Mouse (Mus musculus) liver, embryonic 16.5 days (tissue): ENCODE measurements around the gene 1700042G07Rik. TPM values are rescaled to one million over a fixed set of nuclear protein-coding genes. Genes with fewer than 3 reads are reported as not detected.
"Not testable (repeated sequence)": the region's sequence is repeated elsewhere in the genome, so short reads cannot be mapped to it uniquely, and the experiment has no call there.

Experiments
- ATAC-seq: fragments of 200-750 bp; cut with Nextera tagmentation; 2 replicates; pipeline ENCODE4 v1.8.0; 2017; ENCODE audit warnings: low read depth, mild to moderate bottlenecking, moderate number of reproducible peaks, moderate library complexity
- H3K27ac ChIP-seq: fragments of 300-500 bp; sonication (generic); 2 replicates; pipeline ENCODE4 v1.5.1; 2014; ENCODE audit warnings: mild to moderate bottlenecking, low read length
- H3K27me3 ChIP-seq: fragments of 300-500 bp; sonication (generic); 2 replicates; pipeline ENCODE4 v1.6.1; 2014; ENCODE audit warnings: low read depth, low read length, mixed read lengths; ENCODE audit not compliant: control insufficient read depth, insufficient read depth
- H3K36me3 ChIP-seq: fragments of 300-500 bp; sonication (generic); 2 replicates; pipeline ENCODE4 v1.6.1; 2014; ENCODE audit warnings: mild to moderate bottlenecking; ENCODE audit not compliant: control insufficient read depth, insufficient read depth
- H3K4me1 ChIP-seq: fragments of 300-500 bp; sonication (generic); 2 replicates; pipeline ENCODE4 v1.6.1; 2014; ENCODE audit warnings: low read depth, low read length, mixed read lengths; ENCODE audit not compliant: control insufficient read depth
- H3K4me2 ChIP-seq: fragments of 300-500 bp; sonication (generic); 2 replicates; pipeline ENCODE4 v1.6.1; 2014; ENCODE audit warnings: low read depth, low read length, mixed read lengths
- H3K4me3 ChIP-seq: fragments of 300-500 bp; sonication (generic); 2 replicates; pipeline ENCODE4 v1.5.1; 2014; ENCODE audit warnings: low read depth, mild to moderate bottlenecking, low read length
- H3K9ac ChIP-seq: fragments of 300-500 bp; sonication (generic); 2 replicates; pipeline ENCODE4 v1.6.1; 2014; ENCODE audit warnings: low read depth, low read length
- H3K9me3 ChIP-seq: fragments of 300-500 bp; sonication (generic); replicated peaks from 2 replicates; pipeline ENCODE4 v1.6.1; 2016; ENCODE audit warnings: low read length; ENCODE audit not compliant: control insufficient read depth
- WGBS: fragments of 180-500 bp; shearing (Covaris S2); extraction: QIAGEN DNeasy Blood & Tissue Kit; methylation state at CpG from one replicate; pipeline ENCODE4 v1.1.7; 2014; ENCODE audit not compliant: insufficient replicate concordance; 5-methylcytosine and 5-hydroxymethylcytosine counted together
- polyA plus RNA-seq: library from polyadenylated mRNA; unstranded; fragments of >200 nt; fragmentation: Nextera tagmentation; extraction: Ambion mirVana; gene quantifications from 2 replicates; pipeline ENCODE4 v1.2.1, GENCODE M21; 2015

1700042G07Rik gene
- polyA plus RNA-seq, 1 experiment from 2014 or later: not detected

GRCm38 (mm10) chr4:116215895-116216605 is 42.9 kb downstream of the 1700042G07Rik start:
- H3K4me2 ChIP-seq: no peak overlapping the region

GRCm38 (mm10) chr4:116217046-116217445 is 43.9 kb downstream of the 1700042G07Rik start:
- Histone ChIP-seq H3K9me3 (no peaks in the 10 kb centered on the region), H3K36me3 (no peaks in the 10 kb centered on the region), H3K4me1 (peaks cover 6% of the 10 kb centered on the region), H3K4me2 (no peak overlapping the region), H3K4me3 (no peak overlapping the region), H3K27ac (no peak overlapping the region), H3K9ac (no peak overlapping the region), H3K27me3 (peaks cover under 1% of the 10 kb centered on the region)
- WGBS: 42% methylated on average over 2 of the region's 2 CpGs
- no peak for ATAC-seq

More at GRCm38 (mm10) chr4:116215895-116216605, 42.9 kb downstream of the 1700042G07Rik start:
- Histone ChIP-seq H3K27me3 (no peaks in the 10 kb centered on the region), H3K4me3 (no peak overlapping the region), H3K9me3 (no peaks in the 10 kb centered on the region), H3K4me1 (peaks cover 6% of the 10 kb centered on the region), H3K27ac (no peak overlapping the region), H3K9ac (no peak overlapping the region), H3K36me3 (no peaks in the 10 kb centered on the region)
- no peak for ATAC-seq
- 69% methylated on average over 2 of the region's 2 CpGs for WGBS

DNA sequence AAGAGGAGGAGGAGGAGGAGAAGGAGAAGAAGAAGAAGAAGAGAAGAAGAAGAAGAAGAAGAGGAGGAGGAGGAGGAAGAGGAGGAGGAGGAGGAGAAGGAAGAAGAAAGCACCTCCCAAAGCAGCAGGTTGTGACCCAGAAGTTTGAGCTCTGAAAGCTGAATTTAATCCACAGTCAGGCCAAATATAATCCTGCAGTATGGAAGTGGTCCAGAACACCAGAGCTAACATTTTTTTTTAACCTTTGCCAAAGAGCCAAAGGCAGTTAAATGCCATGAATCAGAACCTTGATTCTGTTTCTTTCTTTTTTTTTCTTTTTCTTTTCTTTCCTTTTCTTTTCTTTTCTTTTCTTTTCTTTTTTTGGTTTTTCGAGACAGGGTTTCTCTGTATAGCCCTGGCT is 44.5 kb downstream of the 1700042G07Rik start:
- ATAC-seq, H3K4me2 ChIP-seq, H3K27ac ChIP-seq, H3K36me3 ChIP-seq, H3K9me3 ChIP-seq, H3K4me3 ChIP-seq, H3K9ac ChIP-seq, H3K27me3 ChIP-seq: not testable (repeated sequence)
- 56% methylated on average over 1 of the region's 1 CpGs for WGBS
- peaks cover 11% of the 10 kb centered on the region for H3K4me1 ChIP-seq

DNA sequence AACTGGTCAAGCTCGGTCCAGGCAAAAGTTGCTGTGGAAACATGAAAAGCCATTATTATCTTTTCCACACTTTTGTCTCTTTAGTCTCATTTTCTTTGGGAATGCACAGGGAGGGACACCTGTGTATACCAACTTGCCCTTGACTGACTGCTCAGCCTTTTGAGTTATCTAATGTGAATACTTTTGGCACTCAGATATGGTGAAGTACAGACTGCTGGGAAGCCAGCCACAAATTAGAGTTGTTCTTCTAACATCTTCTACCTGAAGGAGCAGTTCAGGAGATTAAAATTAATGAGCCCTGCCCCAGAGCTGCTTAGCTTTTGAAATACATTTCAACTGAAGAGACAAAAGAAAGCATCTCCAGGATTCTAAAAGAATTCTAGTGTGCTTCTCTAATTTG is 45.9 kb downstream of the 1700042G07Rik start:
- Histone ChIP-seq H3K4me2 (no peak overlapping the region), H3K9me3 (no peaks in the 10 kb centered on the region), H3K9ac (no peak overlapping the region), H3K4me1 (peaks cover 11% of the 10 kb centered on the region), H3K27ac (no peak overlapping the region), H3K36me3 (no peaks in the 10 kb centered on the region), H3K27me3 (peaks cover 12% of the 10 kb centered on the region), H3K4me3 (no peak overlapping the region)
- WGBS: 83% methylated on average over 1 of the region's 1 CpGs
- no peak for ATAC-seq

DNA sequence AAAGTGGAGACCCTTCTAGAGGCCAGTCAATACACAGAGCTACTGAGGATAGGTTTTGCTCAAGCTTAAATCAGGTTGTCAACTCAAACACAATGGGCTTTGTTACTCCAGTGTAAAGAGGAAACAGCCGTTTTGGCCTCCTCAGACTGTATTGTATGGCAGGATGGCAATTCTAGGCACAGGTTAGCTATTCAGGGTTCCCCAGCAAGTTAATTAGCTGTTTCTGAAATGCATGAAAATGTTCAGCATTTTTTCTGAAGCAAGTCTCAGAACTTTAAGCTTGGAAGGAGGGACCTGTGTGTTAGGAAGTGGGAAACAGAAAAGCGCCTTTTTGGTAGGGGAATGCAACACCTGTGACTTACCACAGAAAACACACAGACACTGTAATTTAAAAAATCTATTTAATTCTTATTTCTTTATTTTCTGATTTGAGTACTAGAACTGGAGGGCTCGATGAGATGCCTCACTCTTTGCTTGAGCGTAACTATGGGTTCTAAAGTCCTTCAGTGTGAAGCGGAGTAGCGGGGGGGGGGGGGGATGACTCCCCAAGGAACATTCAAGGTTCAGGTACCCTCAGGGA is 47.0 kb downstream of the 1700042G07Rik start:
- Histone ChIP-seq H3K36me3 (no peaks in the 10 kb centered on the region), H3K27ac (no peak overlapping the region; the same call in 1 of the 2 replicates), H3K4me3 (peak overlapping the region; percentile 92), H3K4me1 (peaks cover 11% of the 10 kb centered on the region), H3K9me3 (no peaks in the 10 kb centered on the region), H3K4me2 (peak overlapping the region; percentile 98), H3K27me3 (peaks cover 12% of the 10 kb centered on the region), H3K9ac (peak overlapping the region; percentile 91)
- 29% methylated on average over 6 of the region's 6 CpGs for WGBS
- no peak for ATAC-seq

GRCm38 (mm10) chr4:116220780-116221139 is 47.6 kb downstream of the 1700042G07Rik start:
- peak overlapping the region; percentile 92 for H3K4me3 ChIP-seq
- under 1% methylated on average over 21 of the region's 26 CpGs for WGBS
- peak; percentile 52 for ATAC-seq
- H3K9ac ChIP-seq: peak overlapping the region; percentile 91
- H3K4me2 ChIP-seq: peak overlapping the region; percentile 98
- H3K27me3 ChIP-seq: peaks cover 12% of the 10 kb centered on the region
- H3K4me1 ChIP-seq: peaks cover 11% of the 10 kb centered on the region
- H3K9me3 ChIP-seq: no peaks in the 10 kb centered on the region
- no peaks in the 10 kb centered on the region for H3K36me3 ChIP-seq
- H3K27ac ChIP-seq: peak overlapping the region; percentile 86

GRCm38 (mm10) chr4:116221140-116221851 is 48.1 kb downstream of the 1700042G07Rik start, which contains the start of gene Pik3r3:
Gene Pik3r3 (plus strand): TSS chr4:116221618.
- peak; percentile 100 for ATAC-seq
- peak within 1 kb of the TSS; percentile 91 for H3K9ac ChIP-seq
- H3K36me3 ChIP-seq: no peaks in the 10 kb centered on the region
- no peaks in the 10 kb centered on the region for H3K9me3 ChIP-seq
- peak within 1 kb of the TSS; percentile 86 for H3K27ac ChIP-seq
- H3K4me3 ChIP-seq: peak within 1 kb of the TSS; percentile 92
- WGBS: under 1% methylated on average over 52 of the region's 53 CpGs
- H3K4me1 ChIP-seq: peaks cover 11% of the 10 kb centered on the region
- H3K4me2 ChIP-seq: peak within 1 kb of the TSS; percentile 98
- peaks cover 12% of the 10 kb centered on the region for H3K27me3 ChIP-seq

DNA sequence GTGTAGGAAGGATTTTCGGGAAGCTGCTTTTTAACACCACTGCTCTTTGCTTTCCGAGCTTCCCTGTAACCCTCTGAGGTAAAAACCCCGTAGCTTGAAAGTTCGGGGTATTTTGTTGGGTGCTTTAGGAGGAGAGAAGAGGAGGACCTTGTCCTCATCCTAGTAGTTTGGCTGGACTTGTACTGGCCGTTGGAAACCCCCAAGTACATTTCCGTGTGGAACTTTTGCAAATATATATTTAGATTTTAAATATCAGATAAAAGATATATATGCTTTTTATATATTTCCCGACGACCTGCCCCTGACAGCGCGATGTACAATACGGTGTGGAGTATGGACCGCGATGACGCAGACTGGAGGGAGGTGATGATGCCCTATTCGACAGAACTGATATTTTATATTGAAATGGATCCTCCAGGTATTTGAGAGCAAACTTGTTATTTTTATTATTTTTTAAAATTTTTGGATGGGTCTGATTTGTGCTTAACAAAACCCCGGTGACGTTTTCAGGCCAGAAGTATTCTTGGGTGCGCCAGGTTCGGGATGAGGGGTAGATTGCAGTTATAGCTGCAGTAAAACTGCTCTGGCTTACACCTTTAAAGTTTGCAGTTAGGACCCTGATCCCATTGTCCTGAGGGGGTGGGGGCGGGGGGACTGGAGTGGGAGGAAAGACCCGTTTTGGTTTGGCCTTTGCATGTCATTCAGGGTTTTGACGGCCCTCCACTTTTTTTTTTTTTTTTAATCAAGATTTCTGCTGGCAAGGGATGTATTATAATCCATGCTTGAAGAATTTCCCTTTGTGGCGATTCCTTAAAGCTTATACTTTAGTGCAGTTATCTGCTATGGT is 49.0 kb downstream of the 1700042G07Rik start:
- no peaks in the 10 kb centered on the region for H3K9me3 ChIP-seq
- WGBS: 2% methylated on average over 23 of the region's 23 CpGs
- H3K4me2 ChIP-seq: peak overlapping the region; percentile 98
- H3K9ac ChIP-seq: peak overlapping the region; percentile 80
- no peaks in the 10 kb centered on the region for H3K36me3 ChIP-seq
- H3K27me3 ChIP-seq: peaks cover 12% of the 10 kb centered on the region
- ATAC-seq: no peak
- peak overlapping the region; percentile 92 for H3K4me3 ChIP-seq
- H3K4me1 ChIP-seq: peaks cover 11% of the 10 kb centered on the region
- no peak overlapping the region; the same call in 1 of the 2 replicates for H3K27ac ChIP-seq
